Mouse (Mus musculus): ENCODE results near the gene Hoxa11. TPM values are rescaled to one million over a fixed set of nuclear protein-coding genes. Genes with fewer than 3 reads are reported as not detected.

The Hoxa11 gene
- polyA plus RNA-seq, 1 experiment: not detected

GRCm38 (mm10) chr6:52236806-52237205 is 8.8 kb downstream of the Hoxa11 start:
- H3K27me3 ChIP-seq (ENCODE audit: control insufficient read depth, insufficient read depth, low read length): peaks cover 86% of the 10 kb centered on the region
- no peaks in the 10 kb centered on the region for H3K4me1 ChIP-seq (ENCODE audit: control insufficient read depth, insufficient read depth, insufficient read length, low read length)
- H3K27ac ChIP-seq (ENCODE audit: insufficient read depth, low read depth, low read length): no peak overlapping the region
- no peak for TF ChIP-seq CTCF (IDR thresholded peaks at IDR 0.05; ENCODE audit: extremely low read depth, insufficient read length, insufficient replicate concordance, low read depth, low read length)
- TF ChIP-seq POLR2A (IDR thresholded peaks at IDR 0.05; ENCODE audit: low read depth, low read length): no peak
- H3K36me3 ChIP-seq (ENCODE audit: control insufficient read depth, insufficient read depth, low read length): no peaks in the 10 kb centered on the region
- 31% methylated on average over 3 of the region's 3 CpGs for WGBS
- no peak overlapping the region for H3K4me3 ChIP-seq (ENCODE audit: low read depth, low read length)

DNA sequence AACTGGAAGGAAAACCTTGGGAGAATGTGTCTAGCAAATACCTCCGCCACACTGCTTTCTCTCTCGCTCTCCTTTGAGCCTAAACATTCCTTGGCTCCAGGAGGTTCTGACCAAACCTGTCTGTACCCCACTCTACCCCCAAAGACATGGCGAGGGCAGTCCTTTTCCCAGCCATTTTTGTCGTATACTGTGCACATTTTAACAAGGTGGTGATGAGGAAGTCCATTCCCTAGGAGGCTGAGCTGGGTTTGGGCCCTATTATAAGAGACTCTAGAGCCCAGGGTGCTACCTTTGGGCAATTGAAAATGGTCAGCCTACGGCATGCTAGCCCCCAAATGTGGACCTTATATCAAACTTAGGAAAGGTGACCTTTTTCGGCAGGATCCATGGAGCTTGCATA is 9.7 kb downstream of the Hoxa11 start:
- TF ChIP-seq CTCF (IDR thresholded peaks at IDR 0.05; ENCODE audit: extremely low read depth, insufficient read length, insufficient replicate concordance, low read depth, low read length) (no peak), POLR2A (IDR thresholded peaks at IDR 0.05; ENCODE audit: low read depth, low read length) (no peak)
- Histone ChIP-seq H3K27me3 (ENCODE audit: control insufficient read depth, insufficient read depth, low read length) (peaks cover 81% of the 10 kb centered on the region), H3K4me3 (ENCODE audit: low read depth, low read length) (no peak overlapping the region), H3K4me1 (ENCODE audit: control insufficient read depth, insufficient read depth, insufficient read length, low read length) (no peaks in the 10 kb centered on the region), H3K36me3 (ENCODE audit: control insufficient read depth, insufficient read depth, low read length) (no peaks in the 10 kb centered on the region), H3K27ac (ENCODE audit: insufficient read depth, low read depth, low read length) (no peak overlapping the region)
- WGBS: 35% methylated on average over 6 of the region's 6 CpGs

- WGBS: 47% methylated on average over 9 of the region's 9 CpGs
- Histone ChIP-seq H3K4me3 (ENCODE audit: low read depth, low read length) (no peak overlapping the region), H3K27ac (ENCODE audit: insufficient read depth, low read depth, low read length) (no peak overlapping the region), H3K4me1 (ENCODE audit: control insufficient read depth, insufficient read depth, insufficient read length, low read length) (no peaks in the 10 kb centered on the region; the same call in 1 of the 2 replicates), H3K36me3 (ENCODE audit: control insufficient read depth, insufficient read depth, low read length) (no peaks in the 10 kb centered on the region), H3K27me3 (ENCODE audit: control insufficient read depth, insufficient read depth, low read length) (peaks cover 82% of the 10 kb centered on the region)
- no peak for TF ChIP-seq POLR2A (IDR thresholded peaks at IDR 0.05; ENCODE audit: low read depth, low read length)
- no peak for TF ChIP-seq CTCF (IDR thresholded peaks at IDR 0.05; ENCODE audit: extremely low read depth, insufficient read length, insufficient replicate concordance, low read depth, low read length)
Observed at GRCm38 (mm10) chr6:52235267-52235666, 10.3 kb downstream of the Hoxa11 start.

DNA sequence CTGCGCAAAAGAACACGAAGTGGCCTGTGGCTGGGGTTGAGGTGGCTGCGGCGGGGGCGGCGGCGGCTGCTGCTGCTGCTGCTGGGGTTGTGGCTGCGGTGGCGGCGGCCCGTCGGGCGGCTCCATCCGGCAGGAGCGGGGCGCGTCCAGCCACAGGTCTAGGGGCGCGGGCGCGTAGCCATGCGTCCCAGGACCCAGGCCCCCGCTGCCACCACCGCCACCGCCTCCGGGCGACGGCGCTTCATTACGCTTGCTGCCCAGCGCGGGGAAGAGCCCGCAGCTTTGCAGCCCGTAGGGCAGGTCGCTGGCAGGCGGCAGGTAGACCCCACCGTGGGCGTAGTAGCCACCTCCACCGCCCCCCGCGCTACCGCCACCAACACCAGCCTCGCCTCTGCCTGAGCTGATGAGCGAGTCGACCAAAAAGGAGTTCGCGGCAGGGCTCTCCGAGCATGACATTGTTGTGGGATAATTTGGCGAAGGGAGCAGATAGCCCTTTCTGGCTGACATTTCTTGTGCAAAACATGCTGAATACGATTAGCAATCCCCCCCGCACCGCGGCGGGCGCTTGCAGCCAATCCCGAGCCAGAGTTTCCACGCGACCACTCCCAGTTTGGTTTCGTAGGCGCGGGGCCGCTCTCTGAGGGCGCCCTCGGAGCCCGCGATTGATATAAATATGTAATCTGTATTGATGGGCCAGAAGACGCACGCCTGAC is 11.0 kb downstream of the Hoxa11 start:
- WGBS: 4% methylated on average over 68 of the region's 68 CpGs

GRCm38 (mm10) chr6:52233546-52234427 is 11.8 kb downstream of the Hoxa11 start:
- TF ChIP-seq CTCF (IDR thresholded peaks at IDR 0.05; ENCODE audit: extremely low read depth, insufficient read length, insufficient replicate concordance, low read depth, low read length): no peak
- no peak for TF ChIP-seq POLR2A (IDR thresholded peaks at IDR 0.05; ENCODE audit: low read depth, low read length)
- H3K27ac ChIP-seq (ENCODE audit: insufficient read depth, low read depth, low read length): no peak overlapping the region
- H3K4me1 ChIP-seq (ENCODE audit: control insufficient read depth, insufficient read depth, insufficient read length, low read length): no peaks in the 10 kb centered on the region; the same call in 1 of the 2 replicates
- peaks cover 84% of the 10 kb centered on the region for H3K27me3 ChIP-seq (ENCODE audit: control insufficient read depth, insufficient read depth, low read length)
- WGBS: 2% methylated on average over 70 of the region's 70 CpGs
- H3K4me3 ChIP-seq (ENCODE audit: low read depth, low read length): peak overlapping the region; percentile 12; the same call in 1 of the 2 replicates
- no peaks in the 10 kb centered on the region for H3K36me3 ChIP-seq (ENCODE audit: control insufficient read depth, insufficient read depth, low read length)

More for the DNA sequence above, 11.0 kb downstream of the Hoxa11 start:
- Histone ChIP-seq H3K4me3 (ENCODE audit: low read depth, low read length) (no peak overlapping the region; the same call in 1 of the 2 replicates), H3K27me3 (ENCODE audit: control insufficient read depth, insufficient read depth, low read length) (peaks cover 82% of the 10 kb centered on the region), H3K36me3 (ENCODE audit: control insufficient read depth, insufficient read depth, low read length) (no peaks in the 10 kb centered on the region), H3K27ac (ENCODE audit: insufficient read depth, low read depth, low read length) (no peak overlapping the region), H3K4me1 (ENCODE audit: control insufficient read depth, insufficient read depth, insufficient read length, low read length) (no peaks in the 10 kb centered on the region; the same call in 1 of the 2 replicates)
- TF ChIP-seq CTCF (IDR thresholded peaks at IDR 0.05; ENCODE audit: extremely low read depth, insufficient read length, insufficient replicate concordance, low read depth, low read length) (no peak), POLR2A (IDR thresholded peaks at IDR 0.05; ENCODE audit: low read depth, low read length) (no peak)

GRCm38 (mm10) chr6:52232984-52233545 is 12.5 kb downstream of the Hoxa11 start:
- Histone ChIP-seq H3K4me3 (ENCODE audit: low read depth, low read length) (no peak overlapping the region), H3K27me3 (ENCODE audit: control insufficient read depth, insufficient read depth, low read length) (peaks cover 87% of the 10 kb centered on the region), H3K36me3 (ENCODE audit: control insufficient read depth, insufficient read depth, low read length) (no peaks in the 10 kb centered on the region), H3K27ac (ENCODE audit: insufficient read depth, low read depth, low read length) (no peak overlapping the region), H3K4me1 (ENCODE audit: control insufficient read depth, insufficient read depth, insufficient read length, low read length) (no peaks in the 10 kb centered on the region; the same call in 1 of the 2 replicates)
- WGBS: 7% methylated on average over 23 of the region's 23 CpGs
- TF ChIP-seq CTCF (IDR thresholded peaks at IDR 0.05; ENCODE audit: extremely low read depth, insufficient read length, insufficient replicate concordance, low read depth, low read length) (no peak), POLR2A (IDR thresholded peaks at IDR 0.05; ENCODE audit: low read depth, low read length) (no peak)
